Mouse (Mus musculus) c-Kit-positive CD71-positive TER-119-negative erythroid progenitor cells, embryonic 14.5 days (primary cell): ENCODE data around the gene Gdpgp1.

Experiments used
- DNase-seq: peaks from one replicate; pipeline ENCODE4 v3.0.0-alpha.2; 2013; ENCODE audit warnings: low read depth

Gene Gdpgp1

GRCm38 (mm10) chr7:80199851-80200587, 32.6 kb upstream of the Gdpgp1 start:
- DNase-seq, result no peak

- DNase-seq, result no peak
These were observed 32.1 kb upstream of the Gdpgp1 start for GRCm38 (mm10) chr7:80200588-80200945.

- no peak for DNase-seq
These were observed 31.6 kb upstream of the Gdpgp1 start for GRCm38 (mm10) chr7:80200963-80201539.

GRCm38 (mm10) chr7:80201888-80202540, 30.7 kb upstream of the Gdpgp1 start:
- no peak for DNase-seq

- DNase-seq, result no peak
These were observed 29.7 kb upstream of the Gdpgp1 start for GRCm38 (mm10) chr7:80202961-80203360.

- DNase-seq, result no peak
These were observed 29.0 kb upstream of the Gdpgp1 start for GRCm38 (mm10) chr7:80203638-80204096.

- DNase-seq, result no peak
These were observed 28.3 kb upstream of the Gdpgp1 start for GRCm38 (mm10) chr7:80204362-80204761.

- no peak for DNase-seq
These were observed 27.7 kb upstream of the Gdpgp1 start for GRCm38 (mm10) chr7:80204961-80205360.

- no peak for DNase-seq
These were observed 26.7 kb upstream of the Gdpgp1 start for GRCm38 (mm10) chr7:80205705-80206589.

- DNase-seq, result no peak
These were observed 25.3 kb upstream of the Gdpgp1 start for GRCm38 (mm10) chr7:80207314-80207731.

GRCm38 (mm10) chr7:80208026-80208642, 24.5 kb upstream of the Gdpgp1 start:
- DNase-seq, result no peak

GRCm38 (mm10) chr7:80208738-80209430, 23.8 kb upstream of the Gdpgp1 start:
- DNase-seq, result peak; percentile 96

- DNase-seq, result no peak
These were observed 23.0 kb upstream of the Gdpgp1 start for GRCm38 (mm10) chr7:80209669-80210068.

- DNase-seq, result no peak
These were observed 21.7 kb upstream of the Gdpgp1 start for GRCm38 (mm10) chr7:80210982-80211381.

GRCm38 (mm10) chr7:80213604-80214003, 19.1 kb upstream of the Gdpgp1 start:
- DNase-seq, result no peak

- no peak for DNase-seq
These were observed 18.2 kb upstream of the Gdpgp1 start for GRCm38 (mm10) chr7:80214459-80214858.

GRCm38 (mm10) chr7:80215398-80215797, 17.3 kb upstream of the Gdpgp1 start:
- peak; percentile 75 for DNase-seq

- no peak for DNase-seq
These were observed 16.1 kb upstream of the Gdpgp1 start for GRCm38 (mm10) chr7:80216566-80216965.

GRCm38 (mm10) chr7:80218666-80219065, 14.0 kb upstream of the Gdpgp1 start:
- no peak for DNase-seq

GRCm38 (mm10) chr7:80220237-80220797, 12.3 kb upstream of the Gdpgp1 start:
- no peak for DNase-seq
